Mouse (Mus musculus): ENCODE results near the gene Nrip1. TPM values are rescaled to one million over a fixed set of nuclear protein-coding genes. Genes with fewer than 3 reads are reported as not detected.

Gene Nrip1
- polyA plus RNA-seq, 1 experiment: not detected

- no peak for TF ChIP-seq POLR2A (IDR thresholded peaks at IDR 0.05; ENCODE audit: insufficient read depth, low read depth, low read length)
- TF ChIP-seq CTCF (IDR thresholded peaks at IDR 0.05; ENCODE audit: insufficient read depth, low read depth, low read length): no peak
- no peak overlapping the region for H3K27ac ChIP-seq (ENCODE audit: insufficient read depth, low read depth, low read length)
- WGBS: 85% methylated on average over 9 of the region's 9 CpGs
Measured at GRCm38 (mm10) chr16:76369236-76369635, 4.4 kb downstream of the Nrip1 start.

GRCm38 (mm10) chr16:76367261-76367908, 6.2 kb downstream of the Nrip1 start:
- Histone ChIP-seq H3K4me3 (ENCODE audit: insufficient read depth, low read depth, low read length) (no peak overlapping the region), H3K4me1 (ENCODE audit: control insufficient read depth, insufficient read depth, low read length) (peaks cover 14% of the 10 kb centered on the region; the same call in 1 of the 2 replicates), H3K27ac (ENCODE audit: insufficient read depth, low read depth, low read length) (no peak overlapping the region)
- 72% methylated on average over 12 of the region's 12 CpGs for WGBS
- TF ChIP-seq POLR2A (IDR thresholded peaks at IDR 0.05; ENCODE audit: insufficient read depth, low read depth, low read length): no peak

More at GRCm38 (mm10) chr16:76369236-76369635, 4.4 kb downstream of the Nrip1 start:
- H3K4me3 ChIP-seq (ENCODE audit: insufficient read depth, low read depth, low read length): no peak overlapping the region
- peaks cover 14% of the 10 kb centered on the region; the same call in 1 of the 2 replicates for H3K4me1 ChIP-seq (ENCODE audit: control insufficient read depth, insufficient read depth, low read length)

- Histone ChIP-seq H3K4me3 (ENCODE audit: insufficient read depth, low read depth, low read length) (no peak overlapping the region), H3K27ac (ENCODE audit: insufficient read depth, low read depth, low read length) (no peak overlapping the region), H3K4me1 (ENCODE audit: control insufficient read depth, insufficient read depth, low read length) (peaks cover 14% of the 10 kb centered on the region; the same call in 1 of the 2 replicates)
- TF ChIP-seq POLR2A (IDR thresholded peaks at IDR 0.05; ENCODE audit: insufficient read depth, low read depth, low read length): no peak
- no peak for TF ChIP-seq CTCF (IDR thresholded peaks at IDR 0.05; ENCODE audit: insufficient read depth, low read depth, low read length)
- WGBS: 86% methylated on average over 17 of the region's 17 CpGs
Measured at GRCm38 (mm10) chr16:76365790-76366406, 7.7 kb downstream of the Nrip1 start.

GRCm38 (mm10) chr16:76365237-76365636, 8.4 kb downstream of the Nrip1 start:
- 89% methylated on average over 10 of the region's 10 CpGs for WGBS
- no peak overlapping the region for H3K27ac ChIP-seq (ENCODE audit: insufficient read depth, low read depth, low read length)
- TF ChIP-seq CTCF (IDR thresholded peaks at IDR 0.05; ENCODE audit: insufficient read depth, low read depth, low read length): no peak

GRCm38 (mm10) chr16:76363641-76364040, 10.0 kb downstream of the Nrip1 start:
- Histone ChIP-seq H3K4me1 (ENCODE audit: control insufficient read depth, insufficient read depth, low read length) (peaks cover 12% of the 10 kb centered on the region; the same call in 1 of the 2 replicates), H3K4me3 (ENCODE audit: insufficient read depth, low read depth, low read length) (no peak overlapping the region), H3K27ac (ENCODE audit: insufficient read depth, low read depth, low read length) (no peak overlapping the region)
- TF ChIP-seq POLR2A (IDR thresholded peaks at IDR 0.05; ENCODE audit: insufficient read depth, low read depth, low read length) (no peak), CTCF (IDR thresholded peaks at IDR 0.05; ENCODE audit: insufficient read depth, low read depth, low read length) (no peak)
- 95% methylated on average over 3 of the region's 3 CpGs for WGBS

More at GRCm38 (mm10) chr16:76365237-76365636, 8.4 kb downstream of the Nrip1 start:
- H3K4me3 ChIP-seq (ENCODE audit: insufficient read depth, low read depth, low read length): no peak overlapping the region
- peaks cover 14% of the 10 kb centered on the region; the same call in 1 of the 2 replicates for H3K4me1 ChIP-seq (ENCODE audit: control insufficient read depth, insufficient read depth, low read length)

- no peak overlapping the region for H3K4me3 ChIP-seq (ENCODE audit: insufficient read depth, low read depth, low read length)
- TF ChIP-seq CTCF (IDR thresholded peaks at IDR 0.05; ENCODE audit: insufficient read depth, low read depth, low read length) (no peak), POLR2A (IDR thresholded peaks at IDR 0.05; ENCODE audit: insufficient read depth, low read depth, low read length) (no peak)
- WGBS: 92% methylated on average over 12 of the region's 12 CpGs
- H3K27ac ChIP-seq (ENCODE audit: insufficient read depth, low read depth, low read length): no peak overlapping the region
- H3K4me1 ChIP-seq (ENCODE audit: control insufficient read depth, insufficient read depth, low read length): peaks cover 14% of the 10 kb centered on the region; the same call in 1 of the 2 replicates
Measured at GRCm38 (mm10) chr16:76362982-76363381, 10.6 kb downstream of the Nrip1 start.

GRCm38 (mm10) chr16:76360441-76360840, 13.2 kb downstream of the Nrip1 start:
- no peak for TF ChIP-seq CTCF (IDR thresholded peaks at IDR 0.05; ENCODE audit: insufficient read depth, low read depth, low read length)
- no peak for TF ChIP-seq POLR2A (IDR thresholded peaks at IDR 0.05; ENCODE audit: insufficient read depth, low read depth, low read length)
- no peak overlapping the region for H3K4me3 ChIP-seq (ENCODE audit: insufficient read depth, low read depth, low read length)
- H3K27ac ChIP-seq (ENCODE audit: insufficient read depth, low read depth, low read length): no peak overlapping the region
- H3K4me1 ChIP-seq (ENCODE audit: control insufficient read depth, insufficient read depth, low read length): peaks cover 11% of the 10 kb centered on the region
- WGBS: 93% methylated on average over 6 of the region's 6 CpGs

- H3K27ac ChIP-seq (ENCODE audit: insufficient read depth, low read depth, low read length): no peak overlapping the region
- TF ChIP-seq POLR2A (IDR thresholded peaks at IDR 0.05; ENCODE audit: insufficient read depth, low read depth, low read length) (no peak), CTCF (IDR thresholded peaks at IDR 0.05; ENCODE audit: insufficient read depth, low read depth, low read length) (no peak)
- no peak overlapping the region for H3K4me3 ChIP-seq (ENCODE audit: insufficient read depth, low read depth, low read length)
- WGBS: 13% methylated on average over 4 of the region's 4 CpGs
- peaks cover 9% of the 10 kb centered on the region for H3K4me1 ChIP-seq (ENCODE audit: control insufficient read depth, insufficient read depth, low read length)
Measured at GRCm38 (mm10) chr16:76358757-76359156, 14.9 kb downstream of the Nrip1 start.

- 74% methylated on average over 18 of the region's 18 CpGs for WGBS
- TF ChIP-seq POLR2A (IDR thresholded peaks at IDR 0.05; ENCODE audit: insufficient read depth, low read depth, low read length): no peak
- TF ChIP-seq CTCF (IDR thresholded peaks at IDR 0.05; ENCODE audit: insufficient read depth, low read depth, low read length): no peak
- H3K27ac ChIP-seq (ENCODE audit: insufficient read depth, low read depth, low read length): no peak overlapping the region
- no peak overlapping the region for H3K4me3 ChIP-seq (ENCODE audit: insufficient read depth, low read depth, low read length)
- peaks cover 9% of the 10 kb centered on the region for H3K4me1 ChIP-seq (ENCODE audit: control insufficient read depth, insufficient read depth, low read length)
Measured at GRCm38 (mm10) chr16:76358128-76358748, 15.4 kb downstream of the Nrip1 start.
